Mouse (Mus musculus): ENCODE measurements at regions not wholly inside any gene's neighbourhood (a gene's known extent, or its start where the extent isn't known, plus 50 kb on each side); places are given as distances from the start of the nearest gene placed in this dataset.

DNA sequence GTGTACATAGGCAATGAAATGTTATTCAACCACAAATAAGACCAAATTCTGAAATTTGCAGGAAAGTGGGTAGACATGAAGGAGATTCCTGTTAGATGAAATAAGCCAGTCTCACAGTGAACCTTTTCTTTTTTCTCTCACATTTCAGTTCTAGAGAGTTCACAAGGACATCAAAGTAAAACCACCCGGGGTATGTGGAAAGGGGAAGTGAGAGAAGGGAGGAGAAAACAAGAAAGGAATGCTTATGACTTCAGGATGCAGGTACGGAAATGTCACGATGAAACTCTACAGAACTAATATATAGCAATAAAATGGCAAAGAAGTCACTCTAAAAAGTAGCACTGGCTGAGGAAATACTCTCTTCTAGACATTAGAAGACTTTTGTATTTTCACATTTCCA, 548.7 kb upstream of the Klf4 start:
- Histone ChIP-seq H3K36me3 (replicated peaks in 1 of 2; ENCODE audit: control insufficient read depth in 1 of 2, insufficient read depth in 1 of 2, low read length in 1 of 2) (no peaks in the 10 kb centered on the region), H3K27me3 (replicated peaks) (no peaks in the 10 kb centered on the region), H3K79me2 (replicated peaks; ENCODE audit: control insufficient read depth, extremely low read depth, insufficient read depth, poor library complexity, severe bottlenecking) (no peaks in the 10 kb centered on the region), H3K9ac (ENCODE audit: insufficient read depth, low read depth) (no peak overlapping the region), H3K9me3 (replicated peaks; ENCODE audit: low read length) (no peaks in the 10 kb centered on the region), H3K4me1 (ENCODE audit: control insufficient read depth in 1 of 2, insufficient read depth in 2 of 2) (peaks cover 3 to 26% of the 10 kb centered on the region in 2 experiments), H3K27ac (ENCODE audit: insufficient read depth, low read depth) (no peak overlapping the region), H3K4me2 (ENCODE audit: insufficient read depth, low read depth, poor library complexity, severe bottlenecking) (no peak overlapping the region), H3K4me3 (replicated peaks in 1 of 3; ENCODE audit: low read depth in 2 of 3, low read length in 2 of 3, poor library complexity in 1 of 3) (no peak overlapping the region)
- in situ Hi-C loops (cut with MboI; ENCODE audit: low pct_ligation_motif_present, low pct_unique_long_range_greater_than_20kb, low sequenced_read_pairs) (no loop called here), dilution Hi-C loops (cut with MboI; ENCODE audit: extremely low pct_ligation_motif_present, extremely low pct_unique_long_range_greater_than_20kb, low sequenced_read_pairs) (no loop called here)
- TF ChIP-seq IRF4 (IDR thresholded peaks at IDR 0.05; ENCODE audit: low read depth, low read length): peak; percentile 83
- TF ChIP-seq EP300 (IDR thresholded peaks at IDR 0.05; ENCODE audit: low read length): peak; percentile 87
- TF ChIP-seq USF2 (conservative IDR thresholded peaks at IDR 0.05; ENCODE audit: low read depth, low read length): no peak
- no peak for TF ChIP-seq ZKSCAN1 (IDR thresholded peaks at IDR 0.05; ENCODE audit: borderline replicate concordance, low read depth, low read length)
- TF ChIP-seq ETS1 (conservative IDR thresholded peaks at IDR 0.05; ENCODE audit: low read depth, low read length): no peak
- 0 out of 2 replicates have a peak, but pooled peaks have one; percentile 37 for TF ChIP-seq MYC (IDR thresholded peaks at IDR 0.05; ENCODE audit: low read depth, low read length)
- DNase-seq (ENCODE audit: extremely low read depth): peak; percentile 42

GRCm38 (mm10) chr4:56070664-56071334, 538.5 kb upstream of the Klf4 start:
- Histone ChIP-seq H3K4me3 (replicated peaks in 1 of 3; ENCODE audit: low read depth in 2 of 3, low read length in 2 of 3, poor library complexity in 1 of 3) (no peak overlapping the region), H3K36me3 (replicated peaks in 1 of 2; ENCODE audit: control insufficient read depth in 1 of 2, insufficient read depth in 1 of 2, low read length in 1 of 2) (no peaks in the 10 kb centered on the region), H3K9ac (ENCODE audit: insufficient read depth, low read depth) (no peak overlapping the region), H3K79me2 (replicated peaks; ENCODE audit: control insufficient read depth, extremely low read depth, insufficient read depth, poor library complexity, severe bottlenecking) (no peaks in the 10 kb centered on the region), H3K4me2 (ENCODE audit: insufficient read depth, low read depth, poor library complexity, severe bottlenecking) (no peak overlapping the region), H3K9me3 (replicated peaks; ENCODE audit: low read length) (no peaks in the 10 kb centered on the region), H3K27ac (ENCODE audit: insufficient read depth, low read depth) (no peak overlapping the region), H3K4me1 (ENCODE audit: control insufficient read depth in 1 of 2, insufficient read depth in 2 of 2) (no peaks in the 10 kb centered on the region), H3K27me3 (replicated peaks) (no peaks in the 10 kb centered on the region)
- TF ChIP-seq EP300 (IDR thresholded peaks at IDR 0.05; ENCODE audit: low read length) (no peak), GABPA (IDR thresholded peaks at IDR 0.05; ENCODE audit: insufficient replicate concordance, low read depth, low read length) (no peak), JUN (IDR thresholded peaks at IDR 0.05; ENCODE audit: insufficient read depth, low read depth, low read length) (no peak), BHLHE40 (IDR thresholded peaks at IDR 0.05; ENCODE audit: low read depth, low read length) (no peak), ELF1 (IDR thresholded peaks at IDR 0.05; ENCODE audit: low read depth, low read length) (no peak), ETS1 (conservative IDR thresholded peaks at IDR 0.05; ENCODE audit: low read depth, low read length) (no peak), PAX5 (IDR thresholded peaks at IDR 0.05; ENCODE audit: low read length) (no peak), RCOR1 (conservative IDR thresholded peaks at IDR 0.05; ENCODE audit: low read depth, low read length) (no peak), MAZ (IDR thresholded peaks at IDR 0.05; ENCODE audit: low read depth, low read length) (no peak), MXI1 (IDR thresholded peaks at IDR 0.05; ENCODE audit: low read depth, low read length) (no peak), TCF12 (IDR thresholded peaks at IDR 0.05; ENCODE audit: low read depth, low read length) (no peak), MYC (IDR thresholded peaks at IDR 0.05; ENCODE audit: low read depth, low read length) (no peak), USF2 (conservative IDR thresholded peaks at IDR 0.05; ENCODE audit: low read depth, low read length) (no peak)
- dilution Hi-C loops (cut with MboI; ENCODE audit: extremely low pct_ligation_motif_present, extremely low pct_unique_long_range_greater_than_20kb, low sequenced_read_pairs) (no loop called here), in situ Hi-C loops (cut with MboI; ENCODE audit: low pct_ligation_motif_present, low pct_unique_long_range_greater_than_20kb, low sequenced_read_pairs) (no loop called here)
- no peak for DNase-seq (ENCODE audit: extremely low read depth)

Data from CH12.LX (cell line).